Mouse (Mus musculus): Measurements from ENCODE around the gene Chst12.

GRCm38 (mm10) chr5:140553719-140554118 lies 48.4 kb downstream of the Chst12 start:
- TF ChIP-seq POLR2A (IDR thresholded peaks at IDR 0.05; ENCODE audit: extremely low read depth, insufficient read depth, low read length) = no peak
- TF ChIP-seq CTCF (IDR thresholded peaks at IDR 0.05; ENCODE audit: low read depth, low read length) = no peak

Measured in liver, adult 2 months (tissue).